Mouse (Mus musculus): ENCODE data around the gene Zbtb9. TPM values are rescaled to one million over a fixed set of nuclear protein-coding genes. Genes with fewer than 3 reads are reported as not detected.

Gene Zbtb9
- polyA plus RNA-seq, 1 experiment from 2014 or later: 17.8 TPM

DNA sequence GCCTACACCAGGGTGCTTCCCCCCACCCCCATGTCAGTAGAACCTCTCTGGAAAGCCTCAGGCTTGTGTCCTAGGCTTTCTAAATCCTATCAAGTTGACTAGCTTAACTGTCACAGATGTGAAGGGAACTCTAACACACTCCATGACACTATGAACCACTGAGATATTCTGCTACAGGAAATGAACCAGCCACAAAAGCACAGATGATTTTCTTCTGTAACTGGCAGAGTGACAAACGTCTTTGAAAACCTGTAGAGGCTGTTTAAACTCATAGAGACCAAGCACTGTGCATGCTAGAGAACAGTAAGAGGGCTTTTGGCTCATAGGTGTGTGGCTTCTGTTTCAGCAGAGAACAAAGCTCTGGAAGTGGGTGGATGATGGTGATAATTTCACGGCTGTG is 8.1 kb downstream of the Zbtb9 start:
- Histone ChIP-seq H3K4me3 (no peak overlapping the region), H3K27ac (replicated peaks) (no peak overlapping the region), H3K27me3 (no peaks in the 10 kb centered on the region), H3K9me3 (no peaks in the 10 kb centered on the region), H3K36me3 (peaks cover 48% of the 10 kb centered on the region), H3K4me1 (replicated peaks) (peaks cover 12% of the 10 kb centered on the region), H3K9ac (no peak overlapping the region), H3K4me2 (no peak overlapping the region)
- ATAC-seq (ENCODE audit: low read depth): no peak
- 73% methylated on average over 2 of the region's 2 CpGs for WGBS

DNA sequence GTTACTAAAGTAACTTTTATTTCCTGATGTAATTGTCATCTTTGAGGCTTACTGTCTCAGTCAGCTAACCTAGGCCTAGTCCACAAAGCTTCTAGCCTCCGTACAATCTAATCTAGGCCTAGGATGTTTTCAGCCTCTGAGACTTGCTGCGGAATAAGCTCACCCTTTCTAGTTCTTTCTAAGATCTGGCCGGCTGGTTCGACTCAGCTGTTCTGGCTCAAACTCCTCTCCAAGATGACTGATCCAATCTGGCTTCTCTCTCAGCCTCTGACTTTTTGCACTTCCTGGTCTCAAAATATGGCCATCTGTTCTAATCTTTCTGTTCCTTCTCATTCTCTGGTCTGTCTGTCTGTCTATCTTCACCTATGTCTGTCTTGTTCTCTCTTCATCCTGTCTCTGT is 10.4 kb downstream of the Zbtb9 start:
- 93% methylated on average over 4 of the region's 4 CpGs for WGBS
- Histone ChIP-seq H3K4me3 (no peak overlapping the region), H3K4me1 (replicated peaks) (no peaks in the 10 kb centered on the region; the same call in 1 of the 2 replicates), H3K27ac (replicated peaks) (no peak overlapping the region), H3K4me2 (no peak overlapping the region), H3K27me3 (no peaks in the 10 kb centered on the region), H3K9ac (no peak overlapping the region), H3K36me3 (peaks cover 35% of the 10 kb centered on the region), H3K9me3 (no peaks in the 10 kb centered on the region)
- no peak for ATAC-seq (ENCODE audit: low read depth)

DNA sequence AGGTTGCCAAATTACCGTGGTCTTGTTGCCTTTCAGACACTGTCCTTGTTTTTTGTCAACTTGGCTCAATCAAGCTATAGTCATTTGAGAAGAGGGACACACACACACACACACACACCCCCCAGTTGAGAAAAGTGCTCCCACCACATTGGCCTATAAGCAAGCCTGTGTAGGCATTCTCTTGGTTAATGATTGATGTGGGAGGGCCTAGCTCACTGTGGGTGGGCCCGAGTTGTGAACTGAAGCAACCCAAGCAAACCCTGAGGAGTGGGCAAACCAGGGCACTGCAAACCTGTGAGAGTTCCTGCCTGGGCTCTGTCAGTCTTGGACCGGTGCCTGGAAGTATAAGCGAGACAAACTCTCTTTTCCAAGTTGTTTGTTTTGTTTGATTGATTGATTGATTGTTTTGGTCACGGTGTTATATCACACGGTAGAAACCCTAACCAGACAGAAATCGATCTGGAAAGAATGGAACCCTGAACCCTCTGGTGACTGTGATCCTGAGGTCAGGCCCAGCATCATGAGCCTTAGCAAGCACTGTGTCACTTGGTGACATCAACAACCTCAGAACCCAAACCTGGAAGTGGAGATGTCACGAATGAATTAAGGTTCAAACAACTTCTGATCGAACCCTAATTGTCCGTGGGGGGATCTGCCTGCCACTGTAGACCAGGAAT is 12.7 kb downstream of the Zbtb9 start:
- no peak overlapping the region for H3K27ac ChIP-seq (replicated peaks)
- H3K4me3 ChIP-seq: no peak overlapping the region
- no peaks in the 10 kb centered on the region for H3K9me3 ChIP-seq
- H3K4me1 ChIP-seq (replicated peaks): no peaks in the 10 kb centered on the region
- ATAC-seq (ENCODE audit: low read depth): no peak
- whole genome bisulfite sequencing: 79% methylated on average over 10 of the region's 10 CpGs
- H3K4me2 ChIP-seq: no peak overlapping the region
- H3K27me3 ChIP-seq: no peaks in the 10 kb centered on the region
- peaks cover 17% of the 10 kb centered on the region; the same call in 1 of the 2 replicates for H3K36me3 ChIP-seq
- H3K9ac ChIP-seq: no peak overlapping the region

DNA sequence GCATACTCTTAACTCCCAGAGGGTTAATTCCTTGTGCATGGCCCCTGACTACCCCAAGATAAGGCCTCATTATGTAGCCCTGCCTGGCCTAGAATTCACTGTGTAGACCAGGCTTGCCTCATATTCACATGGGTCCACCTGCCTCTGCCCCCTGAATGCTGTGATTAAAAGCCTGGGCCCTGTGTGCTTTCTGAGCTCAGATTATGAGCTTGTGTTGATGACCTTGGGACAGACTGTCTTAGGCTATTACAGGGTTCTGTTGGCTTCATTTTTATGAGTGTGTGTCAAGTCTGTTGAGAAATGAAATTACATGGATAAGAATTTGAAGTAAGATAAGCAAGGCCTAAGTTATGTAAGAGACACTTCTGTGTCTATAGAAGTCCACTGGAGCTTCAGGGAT is 17.6 kb downstream of the Zbtb9 start:
- no peak overlapping the region for H3K9ac ChIP-seq
- ATAC-seq (ENCODE audit: low read depth): no peak
- H3K4me1 ChIP-seq (replicated peaks): no peaks in the 10 kb centered on the region
- no peak overlapping the region for H3K27ac ChIP-seq (replicated peaks)
- H3K4me3 ChIP-seq: no peak overlapping the region
- H3K9me3 ChIP-seq: no peaks in the 10 kb centered on the region
- no peaks in the 10 kb centered on the region for H3K27me3 ChIP-seq
- 0 out of 2 replicates have a peak, but pooled peaks cover 10% of the 10 kb centered on the region for H3K36me3 ChIP-seq
- H3K4me2 ChIP-seq: no peak overlapping the region

DNA sequence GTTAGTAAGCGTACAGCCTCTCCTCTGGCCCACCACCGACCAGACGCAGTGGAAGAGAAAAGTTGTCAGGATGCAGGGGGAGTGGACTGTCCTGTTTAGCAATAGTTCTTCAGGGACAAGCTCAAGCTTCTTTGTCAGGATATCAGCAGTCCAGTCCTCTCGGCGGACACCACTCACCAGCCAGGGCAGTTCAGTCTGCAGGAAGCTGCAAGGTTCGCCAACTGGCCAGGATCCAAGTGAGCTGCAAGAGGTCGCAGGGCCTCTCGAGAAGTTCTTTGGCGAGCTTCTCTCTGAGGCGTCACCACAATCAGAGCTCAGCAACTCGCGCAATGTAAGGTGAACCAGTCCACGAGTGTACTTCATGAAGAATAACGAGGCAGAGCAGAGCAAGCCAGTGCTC is 21.4 kb downstream of the Zbtb9 start:
- H3K27ac ChIP-seq (replicated peaks): no peak overlapping the region

DNA sequence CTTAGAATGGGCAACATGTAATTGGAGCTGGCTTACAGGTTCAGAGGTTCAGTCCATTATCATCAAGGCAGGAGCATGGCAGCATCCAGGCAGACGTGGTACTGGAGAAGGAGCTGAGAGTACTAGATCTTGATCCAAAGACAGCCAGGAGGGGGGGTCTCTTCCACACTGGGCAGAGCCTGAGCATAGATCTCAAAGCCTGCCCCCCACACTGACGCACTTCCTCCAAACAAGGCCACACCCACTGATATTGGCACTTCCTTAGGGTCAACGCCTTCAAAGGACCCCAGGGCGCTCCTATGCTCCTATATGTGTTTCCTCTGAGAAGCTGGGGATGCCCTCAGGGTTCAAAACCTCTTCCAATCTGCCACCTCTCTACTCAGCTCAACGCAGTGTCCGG is 22.0 kb downstream of the Zbtb9 start:
- Histone ChIP-seq H3K9ac (no peak overlapping the region), H3K27me3 (no peaks in the 10 kb centered on the region), H3K36me3 (no peaks in the 10 kb centered on the region), H3K4me1 (replicated peaks) (no peaks in the 10 kb centered on the region), H3K4me2 (no peak overlapping the region), H3K4me3 (no peak overlapping the region), H3K9me3 (no peaks in the 10 kb centered on the region), H3K27ac (replicated peaks) (no peak overlapping the region)
- ATAC-seq (ENCODE audit: low read depth): no peak
- 82% methylated on average over 6 of the region's 6 CpGs for WGBS

More for the DNA sequence above, 21.4 kb downstream of the Zbtb9 start:
- Histone ChIP-seq H3K4me3 (no peak overlapping the region), H3K9me3 (no peaks in the 10 kb centered on the region), H3K27me3 (no peaks in the 10 kb centered on the region), H3K4me2 (no peak overlapping the region), H3K4me1 (replicated peaks) (no peaks in the 10 kb centered on the region), H3K9ac (no peak overlapping the region), H3K36me3 (no peaks in the 10 kb centered on the region)
- WGBS: 82% methylated on average over 14 of the region's 14 CpGs
- ATAC-seq (ENCODE audit: low read depth): no peak

DNA sequence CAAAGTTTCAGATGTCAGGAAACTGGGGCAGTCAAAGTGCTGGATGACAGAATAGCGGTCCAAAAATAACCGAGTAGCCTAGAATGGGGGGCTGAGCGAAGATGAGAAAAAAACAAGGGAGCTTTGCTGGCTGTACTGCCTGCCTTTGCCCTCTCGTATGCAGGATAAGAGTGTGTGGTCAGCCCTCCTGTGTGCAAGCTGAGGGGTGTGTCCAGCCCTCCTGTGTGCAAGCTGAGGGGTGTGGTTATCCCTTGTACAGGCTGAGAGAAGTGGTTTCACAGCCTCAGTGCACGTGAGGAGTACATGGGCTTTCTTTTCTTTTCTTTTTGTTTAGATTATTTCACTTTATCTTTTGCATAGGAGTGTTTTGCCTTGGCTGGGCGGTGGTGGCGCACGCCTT is 22.6 kb downstream of the Zbtb9 start:
- WGBS: 86% methylated on average over 8 of the region's 8 CpGs
- no peaks in the 10 kb centered on the region for H3K27me3 ChIP-seq
- no peak overlapping the region for H3K9ac ChIP-seq
- no peak overlapping the region for H3K27ac ChIP-seq (replicated peaks)
- no peak overlapping the region for H3K4me3 ChIP-seq
- H3K4me1 ChIP-seq (replicated peaks): peaks cover 5% of the 10 kb centered on the region
- ATAC-seq (ENCODE audit: low read depth): no peak
- no peaks in the 10 kb centered on the region for H3K36me3 ChIP-seq
- no peak overlapping the region for H3K4me2 ChIP-seq
- H3K9me3 ChIP-seq: no peaks in the 10 kb centered on the region

DNA sequence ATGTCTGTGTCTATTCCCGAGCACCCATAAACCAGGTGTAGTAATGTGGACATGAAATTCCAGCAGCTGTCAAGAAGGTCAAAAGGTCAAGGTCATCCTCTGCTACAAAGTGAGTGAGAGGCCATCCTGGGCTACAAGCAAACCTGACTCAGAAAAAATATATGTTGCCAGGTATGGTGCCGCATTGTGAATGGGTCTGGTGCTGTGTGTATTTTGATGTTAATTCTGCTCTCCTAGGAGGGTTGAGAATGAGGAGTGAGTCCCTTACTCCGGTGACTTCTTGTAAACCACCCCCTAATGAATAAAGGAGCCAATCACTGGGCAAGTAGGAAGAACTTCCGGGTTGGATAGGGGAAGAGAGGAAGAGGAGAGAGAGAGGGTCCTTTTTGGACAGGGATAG is 24.7 kb downstream of the Zbtb9 start:
- no peaks in the 10 kb centered on the region for H3K36me3 ChIP-seq
- H3K27me3 ChIP-seq: no peaks in the 10 kb centered on the region
- H3K4me1 ChIP-seq (replicated peaks): peaks cover 6% of the 10 kb centered on the region
- 77% methylated on average over 4 of the region's 4 CpGs for WGBS
- H3K9me3 ChIP-seq: no peaks in the 10 kb centered on the region
- no peak overlapping the region for H3K27ac ChIP-seq (replicated peaks)
- no peak overlapping the region for H3K4me3 ChIP-seq
- H3K9ac ChIP-seq: no peak overlapping the region
- no peak for ATAC-seq (ENCODE audit: low read depth)
- no peak overlapping the region for H3K4me2 ChIP-seq

DNA sequence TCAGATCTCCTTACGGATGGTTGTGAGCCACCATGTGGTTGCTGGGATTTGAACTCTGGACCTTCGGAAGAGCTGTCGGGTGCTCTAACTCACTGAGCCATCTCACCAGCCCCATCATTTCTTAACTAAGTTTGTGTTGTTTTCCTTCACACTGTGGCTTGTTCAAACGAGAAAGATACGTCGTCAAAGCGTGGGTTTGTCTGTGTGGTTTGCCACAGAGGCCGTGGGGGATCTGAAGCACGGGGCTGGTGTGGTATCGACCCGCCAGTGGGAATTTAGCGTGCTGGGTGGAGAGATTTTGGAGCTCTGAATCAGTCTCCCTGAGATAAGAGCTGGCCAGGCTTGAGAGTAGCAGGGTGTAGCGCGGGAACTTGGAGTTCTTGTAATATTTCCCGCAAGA is 25.3 kb downstream of the Zbtb9 start:
- Histone ChIP-seq H3K36me3 (no peaks in the 10 kb centered on the region), H3K4me3 (no peak overlapping the region), H3K27ac (replicated peaks) (no peak overlapping the region), H3K4me1 (replicated peaks) (peaks cover 6% of the 10 kb centered on the region), H3K4me2 (no peak overlapping the region), H3K9me3 (no peaks in the 10 kb centered on the region), H3K27me3 (no peaks in the 10 kb centered on the region), H3K9ac (no peak overlapping the region)
- ATAC-seq (ENCODE audit: low read depth): no peak
- 91% methylated on average over 15 of the region's 15 CpGs for WGBS

DNA sequence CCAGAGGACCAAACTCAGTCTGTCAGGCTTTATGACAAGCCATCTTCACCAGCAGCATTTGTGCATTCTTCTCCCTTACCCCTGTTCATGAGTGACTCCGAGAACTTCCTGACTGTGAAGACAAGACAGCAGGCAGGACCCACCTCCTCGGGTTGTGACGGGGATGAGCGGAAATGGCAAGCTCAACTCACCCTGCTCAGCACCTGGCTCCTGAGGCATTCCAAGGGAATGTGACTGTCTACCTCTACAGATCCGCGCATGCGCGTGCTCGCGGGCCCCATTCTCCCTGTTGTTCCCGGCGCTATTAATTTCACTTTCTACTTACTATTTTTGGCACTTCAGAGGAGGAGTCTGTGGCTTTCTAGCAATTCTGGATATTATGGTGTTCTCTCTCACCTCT is 27.0 kb downstream of the Zbtb9 start:
- H3K9me3 ChIP-seq: no peaks in the 10 kb centered on the region
- ATAC-seq (ENCODE audit: low read depth): no peak
- no peak overlapping the region for H3K9ac ChIP-seq
- H3K27me3 ChIP-seq: no peaks in the 10 kb centered on the region; the same call in 1 of the 2 replicates
- peaks cover 6% of the 10 kb centered on the region for H3K4me1 ChIP-seq (replicated peaks)
- no peak overlapping the region for H3K4me2 ChIP-seq
- WGBS: 73% methylated on average over 12 of the region's 12 CpGs
- H3K36me3 ChIP-seq: no peaks in the 10 kb centered on the region
- no peak overlapping the region for H3K4me3 ChIP-seq
- peak overlapping the region; percentile 38; the same call in 1 of the 2 replicates for H3K27ac ChIP-seq (replicated peaks)

DNA sequence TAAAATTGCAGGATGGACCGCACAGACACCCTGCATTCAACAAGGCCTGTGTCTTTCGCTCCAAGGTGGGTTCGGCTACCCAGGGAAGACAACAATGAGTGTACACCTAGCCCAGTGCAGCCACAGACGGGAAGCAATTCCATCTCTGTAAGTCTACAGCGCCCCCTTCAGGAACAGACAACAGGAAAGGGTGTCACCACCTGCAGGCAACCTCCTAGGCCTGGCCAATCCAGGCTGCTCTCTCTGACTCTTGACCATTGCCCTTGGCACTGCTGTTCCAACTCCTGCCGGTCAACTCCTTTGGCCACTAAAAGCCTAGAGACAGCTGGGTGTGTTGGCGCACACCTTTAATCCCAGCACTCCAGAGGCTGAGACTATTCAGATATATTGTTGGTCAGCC is 28.2 kb downstream of the Zbtb9 start:
- Histone ChIP-seq H3K27ac (replicated peaks) (no peak overlapping the region), H3K27me3 (no peaks in the 10 kb centered on the region; the same call in 1 of the 2 replicates), H3K4me3 (no peak overlapping the region), H3K9ac (no peak overlapping the region), H3K36me3 (no peaks in the 10 kb centered on the region), H3K4me1 (replicated peaks) (peaks cover 6% of the 10 kb centered on the region), H3K9me3 (no peaks in the 10 kb centered on the region), H3K4me2 (no peak overlapping the region)
- ATAC-seq (ENCODE audit: low read depth): no peak
- WGBS: 79% methylated on average over 7 of the region's 7 CpGs

DNA sequence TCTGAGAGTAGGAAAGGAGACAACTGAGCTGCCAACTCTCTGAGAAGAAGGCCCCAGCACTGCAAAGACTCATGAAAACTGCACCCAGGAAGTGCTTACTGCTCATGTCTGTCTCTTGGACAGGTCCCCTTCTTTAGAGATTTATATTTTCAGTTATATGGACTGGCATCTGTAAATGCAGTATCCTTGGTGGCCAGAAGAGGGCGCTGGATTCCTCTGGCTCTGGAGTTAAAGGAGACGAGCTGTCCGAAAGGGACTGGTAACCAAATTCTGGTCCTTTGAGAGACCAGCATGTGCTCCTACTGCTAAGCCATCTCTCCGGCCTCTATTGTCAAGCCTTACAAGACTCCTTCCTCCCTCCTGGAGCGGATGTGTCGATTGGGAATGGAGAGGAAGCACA is 28.9 kb downstream of the Zbtb9 start:
- no peaks in the 10 kb centered on the region for H3K36me3 ChIP-seq
- H3K9ac ChIP-seq: no peak overlapping the region
- H3K27me3 ChIP-seq: no peaks in the 10 kb centered on the region; the same call in 1 of the 2 replicates
- WGBS: 55% methylated on average over 6 of the region's 6 CpGs
- H3K4me2 ChIP-seq: no peak overlapping the region
- no peaks in the 10 kb centered on the region for H3K9me3 ChIP-seq
- ATAC-seq (ENCODE audit: low read depth): no peak
- no peak overlapping the region for H3K27ac ChIP-seq (replicated peaks)
- no peak overlapping the region for H3K4me3 ChIP-seq
- peaks cover 6% of the 10 kb centered on the region for H3K4me1 ChIP-seq (replicated peaks)

DNA sequence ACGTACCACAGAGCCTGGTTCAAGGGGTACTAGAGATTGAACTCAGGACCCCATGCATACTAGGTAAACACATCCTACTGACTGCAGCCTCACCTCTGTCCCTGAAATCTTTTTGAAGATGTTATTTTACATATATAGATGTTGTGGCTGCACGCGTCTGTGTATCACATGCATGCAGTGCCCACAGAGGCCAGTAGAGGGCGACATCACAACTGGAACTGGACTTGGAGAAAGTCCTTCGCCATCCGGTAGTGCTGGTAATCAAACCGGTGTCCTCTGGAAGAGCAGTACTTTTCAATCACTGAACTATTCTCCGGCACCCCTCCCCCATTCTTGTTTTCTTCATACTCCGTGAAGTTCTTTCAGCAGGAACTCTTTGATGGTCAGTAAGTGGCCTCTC is 31.5 kb downstream of the Zbtb9 start:
- 29% methylated on average over 9 of the region's 9 CpGs for WGBS

More for the DNA sequence above, 31.5 kb downstream of the Zbtb9 start:
- Histone ChIP-seq H3K9ac (no peak overlapping the region), H3K4me3 (no peak overlapping the region), H3K9me3 (no peaks in the 10 kb centered on the region), H3K27ac (replicated peaks) (no peak overlapping the region), H3K4me1 (replicated peaks) (peaks cover 6% of the 10 kb centered on the region), H3K4me2 (no peak overlapping the region), H3K27me3 (no peaks in the 10 kb centered on the region; the same call in 1 of the 2 replicates), H3K36me3 (no peaks in the 10 kb centered on the region)
- ATAC-seq (ENCODE audit: low read depth): no peak

Measured in neural tube, embryonic 13.5 days (tissue).